Mouse (Mus musculus) forebrain, embryonic 12.5 days (tissue): ENCODE results near the gene Rin3. TPM values are rescaled to one million over a fixed set of nuclear protein-coding genes. Genes with fewer than 3 reads are reported as not detected.

Experiments used
- ATAC-seq: fragments of 200-750 bp; cut with Nextera tagmentation; 2 replicates; pipeline ENCODE4 v1.8.0; 2017; ENCODE audit warnings: moderate TSS enrichment; ENCODE audit not compliant: low FRiP score
- H3K27ac ChIP-seq: fragments of 300-500 bp; sonication (generic); 2 replicates; pipeline ENCODE4 v1.5.1; 2016; ENCODE audit warnings: mild to moderate bottlenecking
- H3K27me3 ChIP-seq: fragments of 300-500 bp; sonication (generic); 2 replicates; pipeline ENCODE4 v1.6.1; 2016; ENCODE audit warnings: mild to moderate bottlenecking
- H3K36me3 ChIP-seq: fragments of 300-500 bp; sonication (generic); replicated peaks from 2 replicates; pipeline ENCODE4 v1.6.1; 2016; ENCODE audit warnings: mild to moderate bottlenecking
- H3K4me1 ChIP-seq: fragments of 300-500 bp; sonication (generic); 2 replicates; pipeline ENCODE4 v1.6.1; 2016
- H3K4me2 ChIP-seq: fragments of 300-500 bp; sonication (generic); 2 replicates; pipeline ENCODE4 v1.6.1; 2016; ENCODE audit warnings: mild to moderate bottlenecking, moderate library complexity
- H3K4me3 ChIP-seq: fragments of 300-500 bp; sonication (generic); replicated peaks from 2 replicates; pipeline ENCODE4 v1.5.1; 2016; ENCODE audit warnings: mild to moderate bottlenecking
- H3K9ac ChIP-seq: fragments of 300-500 bp; sonication (generic); 2 replicates; pipeline ENCODE4 v1.6.1; 2016; ENCODE audit warnings: mild to moderate bottlenecking
- H3K9me3 ChIP-seq: fragments of 300-500 bp; sonication (generic); 2 replicates; pipeline ENCODE4 v1.6.1; 2016
- WGBS: fragments of 180-500 bp; shearing (Covaris S2); methylation state at CpG from one replicate; pipeline ENCODE4 v1.1.7; 2016; 5-methylcytosine and 5-hydroxymethylcytosine counted together
- polyA plus RNA-seq: library from polyadenylated mRNA; unstranded; fragments of >200 nt; fragmentation: Nextera tagmentation; extraction: Ambion mirVana; gene quantifications from 2 replicates; pipeline ENCODE4 v1.2.1, GENCODE M21; 2016

Gene Rin3
- polyA plus RNA-seq, 1 experiment from 2014 or later, result 2.9 TPM

GRCm38 (mm10) chr12:102324156-102324885 is 41.5 kb downstream of the Rin3 start:
- H3K4me3 ChIP-seq, result no peak overlapping the region
- ATAC-seq, result no peak
- no peak overlapping the region for H3K9ac ChIP-seq
- 80% methylated on average over 6 of the region's 6 CpGs for WGBS
- H3K4me1 ChIP-seq, result peaks cover 4% of the 10 kb centered on the region; the same call in 1 of the 2 replicates
- H3K4me2 ChIP-seq, result no peak overlapping the region
- H3K36me3 ChIP-seq, result no peaks in the 10 kb centered on the region
- H3K27ac ChIP-seq, result no peak overlapping the region
- H3K27me3 ChIP-seq, result no peaks in the 10 kb centered on the region
- no peaks in the 10 kb centered on the region for H3K9me3 ChIP-seq

GRCm38 (mm10) chr12:102324886-102325220 is 42.0 kb downstream of the Rin3 start:
- H3K27ac ChIP-seq, result no peak overlapping the region
- no peak overlapping the region for H3K9ac ChIP-seq
- H3K4me2 ChIP-seq, result no peak overlapping the region
- no peaks in the 10 kb centered on the region for H3K36me3 ChIP-seq
- H3K4me1 ChIP-seq, result peaks cover 4% of the 10 kb centered on the region; the same call in 1 of the 2 replicates
- ATAC-seq, result no peak
- 97% methylated on average over 2 of the region's 2 CpGs for WGBS
- H3K9me3 ChIP-seq, result no peaks in the 10 kb centered on the region
- no peak overlapping the region for H3K4me3 ChIP-seq
- no peaks in the 10 kb centered on the region for H3K27me3 ChIP-seq

GRCm38 (mm10) chr12:102326753-102327340 is 44.0 kb downstream of the Rin3 start:
- 81% methylated on average over 2 of the region's 2 CpGs for WGBS

GRCm38 (mm10) chr12:102327525-102327924 is 44.7 kb downstream of the Rin3 start:
- Histone ChIP-seq H3K9me3 (no peaks in the 10 kb centered on the region), H3K27ac (no peak overlapping the region), H3K4me3 (no peak overlapping the region), H3K9ac (no peak overlapping the region), H3K36me3 (no peaks in the 10 kb centered on the region), H3K4me2 (no peak overlapping the region), H3K27me3 (no peaks in the 10 kb centered on the region), H3K4me1 (no peaks in the 10 kb centered on the region)
- WGBS, result 91% methylated on average over 4 of the region's 4 CpGs
- no peak for ATAC-seq

More at GRCm38 (mm10) chr12:102326753-102327340, 44.0 kb downstream of the Rin3 start:
- no peaks in the 10 kb centered on the region for H3K9me3 ChIP-seq
- H3K27ac ChIP-seq, result no peak overlapping the region
- no peak overlapping the region for H3K4me3 ChIP-seq
- H3K9ac ChIP-seq, result no peak overlapping the region
- H3K4me2 ChIP-seq, result no peak overlapping the region
- ATAC-seq, result no peak
- H3K36me3 ChIP-seq, result no peaks in the 10 kb centered on the region
- H3K4me1 ChIP-seq, result peaks cover 4% of the 10 kb centered on the region; the same call in 1 of the 2 replicates
- H3K27me3 ChIP-seq, result no peaks in the 10 kb centered on the region

GRCm38 (mm10) chr12:102328090-102328489 is 45.2 kb downstream of the Rin3 start:
- Histone ChIP-seq H3K4me2 (no peak overlapping the region), H3K36me3 (no peaks in the 10 kb centered on the region), H3K27me3 (no peaks in the 10 kb centered on the region), H3K9me3 (no peaks in the 10 kb centered on the region), H3K27ac (no peak overlapping the region), H3K4me3 (no peak overlapping the region), H3K4me1 (no peaks in the 10 kb centered on the region), H3K9ac (no peak overlapping the region)
- 83% methylated on average over 4 of the region's 4 CpGs for WGBS
- no peak for ATAC-seq

- H3K4me3 ChIP-seq, result no peak overlapping the region
- H3K36me3 ChIP-seq, result no peaks in the 10 kb centered on the region
- no peak for ATAC-seq
- no peaks in the 10 kb centered on the region for H3K4me1 ChIP-seq
- no peak overlapping the region for H3K4me2 ChIP-seq
- H3K9me3 ChIP-seq, result no peaks in the 10 kb centered on the region
- 95% methylated on average over 4 of the region's 4 CpGs for WGBS
- no peak overlapping the region for H3K27ac ChIP-seq
- no peaks in the 10 kb centered on the region for H3K27me3 ChIP-seq
- no peak overlapping the region for H3K9ac ChIP-seq
These were observed 47.3 kb downstream of the Rin3 start for GRCm38 (mm10) chr12:102330188-102330587.

GRCm38 (mm10) chr12:102330731-102331130 is 47.9 kb downstream of the Rin3 start:
- Histone ChIP-seq H3K4me3 (no peak overlapping the region), H3K27me3 (no peaks in the 10 kb centered on the region), H3K4me2 (no peak overlapping the region), H3K36me3 (no peaks in the 10 kb centered on the region), H3K4me1 (no peaks in the 10 kb centered on the region), H3K27ac (no peak overlapping the region), H3K9ac (no peak overlapping the region), H3K9me3 (no peaks in the 10 kb centered on the region)
- ATAC-seq, result no peak

- H3K4me3 ChIP-seq, result no peak overlapping the region
- no peak overlapping the region for H3K27ac ChIP-seq
- no peak overlapping the region for H3K9ac ChIP-seq
- ATAC-seq, result no peak
- no peaks in the 10 kb centered on the region for H3K9me3 ChIP-seq
- WGBS, result 93% methylated on average over 2 of the region's 2 CpGs
- no peaks in the 10 kb centered on the region for H3K4me1 ChIP-seq
- no peak overlapping the region for H3K4me2 ChIP-seq
- H3K27me3 ChIP-seq, result no peaks in the 10 kb centered on the region
- no peaks in the 10 kb centered on the region for H3K36me3 ChIP-seq
These were observed 50.3 kb downstream of the Rin3 start for GRCm38 (mm10) chr12:102333101-102333500.

- Histone ChIP-seq H3K36me3 (no peaks in the 10 kb centered on the region), H3K4me2 (no peak overlapping the region), H3K27me3 (no peaks in the 10 kb centered on the region; the same call in 1 of the 2 replicates), H3K4me3 (no peak overlapping the region), H3K9ac (no peak overlapping the region), H3K4me1 (no peaks in the 10 kb centered on the region), H3K27ac (no peak overlapping the region), H3K9me3 (no peaks in the 10 kb centered on the region)
- 71% methylated on average over 2 of the region's 2 CpGs for WGBS
- ATAC-seq, result no peak
These were observed 56.2 kb downstream of the Rin3 start for GRCm38 (mm10) chr12:102339085-102339484.

- no peak overlapping the region for H3K4me3 ChIP-seq
- H3K27ac ChIP-seq, result no peak overlapping the region
- no peaks in the 10 kb centered on the region for H3K4me1 ChIP-seq
- H3K9ac ChIP-seq, result no peak overlapping the region
- H3K27me3 ChIP-seq, result no peaks in the 10 kb centered on the region; the same call in 1 of the 2 replicates
- no peak overlapping the region for H3K4me2 ChIP-seq
- no peaks in the 10 kb centered on the region for H3K36me3 ChIP-seq
- no peaks in the 10 kb centered on the region for H3K9me3 ChIP-seq
- 92% methylated on average over 6 of the region's 6 CpGs for WGBS
- ATAC-seq, result no peak
These were observed 57.6 kb downstream of the Rin3 start for GRCm38 (mm10) chr12:102340471-102340870.

GRCm38 (mm10) chr12:102342147-102342546 is 59.3 kb downstream of the Rin3 start:
- Histone ChIP-seq H3K4me3 (no peak overlapping the region), H3K36me3 (no peaks in the 10 kb centered on the region), H3K4me1 (no peaks in the 10 kb centered on the region), H3K27me3 (no peaks in the 10 kb centered on the region; the same call in 1 of the 2 replicates), H3K9me3 (no peaks in the 10 kb centered on the region), H3K27ac (no peak overlapping the region), H3K4me2 (no peak overlapping the region), H3K9ac (no peak overlapping the region)
- no peak for ATAC-seq
- WGBS, result 60% methylated on average over 2 of the region's 2 CpGs

- no peak overlapping the region for H3K4me2 ChIP-seq
- H3K36me3 ChIP-seq, result no peaks in the 10 kb centered on the region
- ATAC-seq, result no peak
- no peak overlapping the region for H3K27ac ChIP-seq
- 61% methylated on average over 3 of the region's 3 CpGs for WGBS
- no peaks in the 10 kb centered on the region for H3K9me3 ChIP-seq
- no peak overlapping the region for H3K4me3 ChIP-seq
- no peaks in the 10 kb centered on the region for H3K4me1 ChIP-seq
- no peaks in the 10 kb centered on the region; the same call in 1 of the 2 replicates for H3K27me3 ChIP-seq
- H3K9ac ChIP-seq, result no peak overlapping the region
These were observed 59.8 kb downstream of the Rin3 start for GRCm38 (mm10) chr12:102342602-102343001.
